Mouse (Mus musculus) midbrain, embryonic 15.5 days (tissue): ENCODE measurements around the gene Isoc2a. TPM values are rescaled to one million over a fixed set of nuclear protein-coding genes. Genes with fewer than 3 reads are reported as not detected.
A peak's percentile ranks its signal among the peaks of the same experiment; 100 is the strongest.
"Not testable (repeated sequence)": the region's sequence is repeated elsewhere in the genome, so short reads cannot be mapped to it uniquely, and the experiment has no call there.

ENCODE experiments used
- ATAC-seq: fragments of 200-750 bp; cut with Nextera tagmentation; replicated peaks from 2 replicates; pipeline ENCODE4 v1.8.0; 2017; ENCODE audit warnings: moderate TSS enrichment
- H3K27ac ChIP-seq: fragments of 300-500 bp; sonication (generic); 2 replicates; pipeline ENCODE4 v1.5.1; 2015; ENCODE audit warnings: mild to moderate bottlenecking, inconsistent platforms
- H3K27me3 ChIP-seq: fragments of 300-500 bp; sonication (generic); replicated peaks from 2 replicates; pipeline ENCODE4 v1.6.1; 2015; ENCODE audit warnings: inconsistent platforms
- H3K36me3 ChIP-seq: fragments of 300-500 bp; sonication (generic); replicated peaks from 2 replicates; pipeline ENCODE4 v1.6.1; 2015; ENCODE audit warnings: inconsistent platforms
- H3K4me1 ChIP-seq: fragments of 300-500 bp; sonication (generic); 2 replicates; pipeline ENCODE4 v1.6.1; 2015; ENCODE audit warnings: inconsistent platforms
- H3K4me2 ChIP-seq: fragments of 300-500 bp; sonication (generic); 2 replicates; pipeline ENCODE4 v1.6.1; 2015; ENCODE audit warnings: inconsistent platforms, mild to moderate bottlenecking, moderate library complexity
- H3K4me3 ChIP-seq: fragments of 300-500 bp; sonication (generic); 2 replicates; pipeline ENCODE4 v1.5.1; 2015; ENCODE audit warnings: mild to moderate bottlenecking, inconsistent platforms
- H3K9ac ChIP-seq: fragments of 300-500 bp; sonication (generic); 2 replicates; pipeline ENCODE4 v1.6.1; 2015; ENCODE audit warnings: mild to moderate bottlenecking, inconsistent platforms
- H3K9me3 ChIP-seq: fragments of 300-500 bp; sonication (generic); 2 replicates; pipeline ENCODE4 v1.6.1; 2016; ENCODE audit warnings: inconsistent platforms
- WGBS: fragments of 180-500 bp; shearing (Covaris S2); methylation state at CpG from one replicate; pipeline ENCODE4 v1.1.7; 2015; ENCODE audit warnings: mixed read lengths; 5-methylcytosine and 5-hydroxymethylcytosine counted together
- polyA plus RNA-seq: library from polyadenylated mRNA; unstranded; fragments of >200 nt; fragmentation: Nextera tagmentation; extraction: Ambion mirVana; gene quantifications from 2 replicates; pipeline ENCODE4 v1.2.1, GENCODE M21; 2015

Gene Isoc2a
- polyA plus RNA-seq, 1 experiment from 2014 or later = 0.57 TPM

GRCm38 (mm10) chr7:4866631-4867180, 10.2 kb upstream of the Isoc2a start:
- Histone ChIP-seq H3K27me3 (no peaks in the 10 kb centered on the region), H3K9ac (peak overlapping the region; percentile 39), H3K27ac (peak overlapping the region; percentile 71), H3K4me1 (peaks cover 13% of the 10 kb centered on the region), H3K4me2 (peak overlapping the region; percentile 69), H3K9me3 (no peaks in the 10 kb centered on the region), H3K4me3 (peak overlapping the region; percentile 57), H3K36me3 (no peaks in the 10 kb centered on the region)
- no peak for ATAC-seq
- 26% methylated on average over 10 of the region's 10 CpGs for WGBS

- 61% methylated on average over 6 of the region's 6 CpGs for WGBS
- H3K36me3 ChIP-seq = no peaks in the 10 kb centered on the region
- no peak within 1 kb of the TSS for H3K4me2 ChIP-seq
- peaks cover 13% of the 10 kb centered on the region for H3K4me1 ChIP-seq
- ATAC-seq = no peak
- H3K9ac ChIP-seq = no peak within 1 kb of the TSS
- no peak within 1 kb of the TSS for H3K4me3 ChIP-seq
- H3K27ac ChIP-seq = no peak within 1 kb of the TSS
- no peaks in the 10 kb centered on the region for H3K9me3 ChIP-seq
- H3K27me3 ChIP-seq = no peaks in the 10 kb centered on the region
These were observed 6.8 kb upstream of the Isoc2a start, which contains the start of gene Isoc2b for GRCm38 (mm10) chr7:4870133-4870532. Isoc2b (minus strand) TSS chr7:4870258.

- peak overlapping the region; percentile 93 for H3K4me2 ChIP-seq
- H3K4me1 ChIP-seq = peaks cover 15% of the 10 kb centered on the region
- peak overlapping the region; percentile 49 for H3K9ac ChIP-seq
- H3K36me3 ChIP-seq = no peaks in the 10 kb centered on the region
- 0 out of 2 replicates have a peak, but pooled peaks cover 3% of the 10 kb centered on the region for H3K27me3 ChIP-seq
- ATAC-seq = peak; percentile 43
- no peaks in the 10 kb centered on the region for H3K9me3 ChIP-seq
- peak overlapping the region; percentile 65 for H3K4me3 ChIP-seq
- 8% methylated on average over 11 of the region's 11 CpGs for WGBS
- H3K27ac ChIP-seq = no peak overlapping the region; the same call in 1 of the 2 replicates
These were observed 273 bp downstream of the Isoc2a start for GRCm38 (mm10) chr7:4877226-4877625.

GRCm38 (mm10) chr7:4878186-4878585, 1.2 kb downstream of the Isoc2a start:
- no peak overlapping the region for H3K4me3 ChIP-seq
- no peak overlapping the region for H3K9ac ChIP-seq
- peaks cover 15% of the 10 kb centered on the region for H3K4me1 ChIP-seq
- H3K27ac ChIP-seq = no peak overlapping the region
- no peaks in the 10 kb centered on the region for H3K36me3 ChIP-seq
- H3K4me2 ChIP-seq = no peak overlapping the region
- no peak for ATAC-seq
- 0 out of 2 replicates have a peak, but pooled peaks cover 3% of the 10 kb centered on the region for H3K27me3 ChIP-seq
- H3K9me3 ChIP-seq = no peaks in the 10 kb centered on the region

- not testable (repeated sequence) for H3K9ac ChIP-seq, ATAC-seq, H3K9me3 ChIP-seq, H3K27me3 ChIP-seq, H3K4me3 ChIP-seq, H3K36me3 ChIP-seq, H3K27ac ChIP-seq, H3K4me2 ChIP-seq
- 83% methylated on average over 1 of the region's 1 CpGs for WGBS
- H3K4me1 ChIP-seq = peaks cover 15% of the 10 kb centered on the region
These were observed 2.1 kb downstream of the Isoc2a start for GRCm38 (mm10) chr7:4879036-4879435.

- no peak overlapping the region for H3K9ac ChIP-seq
- no peaks in the 10 kb centered on the region for H3K27me3 ChIP-seq
- H3K36me3 ChIP-seq = no peaks in the 10 kb centered on the region
- no peak overlapping the region for H3K4me2 ChIP-seq
- ATAC-seq = no peak
- H3K27ac ChIP-seq = no peak overlapping the region
- no peaks in the 10 kb centered on the region for H3K9me3 ChIP-seq
- H3K4me1 ChIP-seq = no peaks in the 10 kb centered on the region
- WGBS = 80% methylated on average over 4 of the region's 4 CpGs
- H3K4me3 ChIP-seq = no peak overlapping the region
These were observed 9.7 kb downstream of the Isoc2a start for GRCm38 (mm10) chr7:4886680-4887079.

GRCm38 (mm10) chr7:4895186-4895585, 18.2 kb downstream of the Isoc2a start:
- no peaks in the 10 kb centered on the region for H3K27me3 ChIP-seq
- no peak for ATAC-seq
- H3K4me1 ChIP-seq = peaks cover 10% of the 10 kb centered on the region; the same call in 1 of the 2 replicates
- H3K9me3 ChIP-seq = no peaks in the 10 kb centered on the region
- H3K27ac ChIP-seq = no peak overlapping the region
- H3K4me3 ChIP-seq = no peak overlapping the region
- H3K9ac ChIP-seq = no peak overlapping the region
- 73% methylated on average over 11 of the region's 11 CpGs for WGBS
- no peak overlapping the region for H3K4me2 ChIP-seq
- H3K36me3 ChIP-seq = no peaks in the 10 kb centered on the region

GRCm38 (mm10) chr7:4898851-4899648, 22.1 kb downstream of the Isoc2a start:
- Histone ChIP-seq H3K4me2 (peak overlapping the region; percentile 57), H3K4me3 (peak overlapping the region; percentile 34), H3K36me3 (no peaks in the 10 kb centered on the region), H3K27ac (peak overlapping the region; percentile 45; the same call in 1 of the 2 replicates), H3K27me3 (no peaks in the 10 kb centered on the region), H3K9me3 (no peaks in the 10 kb centered on the region), H3K9ac (peak overlapping the region; percentile 33; the same call in 1 of the 2 replicates), H3K4me1 (peaks cover 15% of the 10 kb centered on the region; the same call in 1 of the 2 replicates)
- peak; percentile 66 for ATAC-seq
- WGBS = 19% methylated on average over 18 of the region's 18 CpGs

GRCm38 (mm10) chr7:4899649-4900522, 22.9 kb downstream of the Isoc2a start:
- peak; percentile 72 for ATAC-seq
- Histone ChIP-seq H3K9ac (peak overlapping the region; percentile 33; the same call in 1 of the 2 replicates), H3K4me2 (peak overlapping the region; percentile 57), H3K4me3 (peak overlapping the region; percentile 34), H3K9me3 (no peaks in the 10 kb centered on the region), H3K4me1 (peaks cover 15% of the 10 kb centered on the region; the same call in 1 of the 2 replicates), H3K27me3 (no peaks in the 10 kb centered on the region), H3K36me3 (no peaks in the 10 kb centered on the region), H3K27ac (peak overlapping the region; percentile 45; the same call in 1 of the 2 replicates)
- WGBS = 3% methylated on average over 19 of the region's 19 CpGs

GRCm38 (mm10) chr7:4900523-4900851, 23.5 kb downstream of the Isoc2a start:
- 0 out of 2 replicates have a peak overlapping the region, but pooled peaks have one; percentile 31 for H3K27ac ChIP-seq
- 15% methylated on average over 11 of the region's 11 CpGs for WGBS

GRCm38 (mm10) chr7:4901171-4901570, 24.2 kb downstream of the Isoc2a start:
- Histone ChIP-seq H3K27me3 (no peaks in the 10 kb centered on the region), H3K9ac (no peak overlapping the region), H3K4me3 (no peak overlapping the region), H3K4me1 (peaks cover 15% of the 10 kb centered on the region; the same call in 1 of the 2 replicates), H3K4me2 (0 out of 2 replicates have a peak overlapping the region, but pooled peaks have one; percentile 57), H3K9me3 (no peaks in the 10 kb centered on the region), H3K36me3 (no peaks in the 10 kb centered on the region), H3K27ac (no peak overlapping the region)
- WGBS = 51% methylated on average over 8 of the region's 8 CpGs
- no peak for ATAC-seq

More at GRCm38 (mm10) chr7:4900523-4900851, 23.5 kb downstream of the Isoc2a start:
- no peaks in the 10 kb centered on the region for H3K9me3 ChIP-seq
- no peaks in the 10 kb centered on the region for H3K27me3 ChIP-seq
- 0 out of 2 replicates have a peak, but pooled peaks have one; percentile 17 for ATAC-seq
- H3K4me3 ChIP-seq = peak overlapping the region; percentile 34
- peak overlapping the region; percentile 57 for H3K4me2 ChIP-seq
- H3K9ac ChIP-seq = no peak overlapping the region
- no peaks in the 10 kb centered on the region for H3K36me3 ChIP-seq
- H3K4me1 ChIP-seq = peaks cover 15% of the 10 kb centered on the region; the same call in 1 of the 2 replicates

GRCm38 (mm10) chr7:4902404-4902803, 25.5 kb downstream of the Isoc2a start:
- WGBS = 82% methylated on average over 9 of the region's 9 CpGs
- Histone ChIP-seq H3K27ac (no peak overlapping the region), H3K4me3 (no peak overlapping the region), H3K9me3 (no peaks in the 10 kb centered on the region), H3K4me2 (no peak overlapping the region), H3K36me3 (no peaks in the 10 kb centered on the region), H3K4me1 (peaks cover 15% of the 10 kb centered on the region; the same call in 1 of the 2 replicates), H3K9ac (no peak overlapping the region), H3K27me3 (no peaks in the 10 kb centered on the region)
- no peak for ATAC-seq
